ENCODE assay signal across 9 mouse cellular contexts in the genomic region with DNA sequence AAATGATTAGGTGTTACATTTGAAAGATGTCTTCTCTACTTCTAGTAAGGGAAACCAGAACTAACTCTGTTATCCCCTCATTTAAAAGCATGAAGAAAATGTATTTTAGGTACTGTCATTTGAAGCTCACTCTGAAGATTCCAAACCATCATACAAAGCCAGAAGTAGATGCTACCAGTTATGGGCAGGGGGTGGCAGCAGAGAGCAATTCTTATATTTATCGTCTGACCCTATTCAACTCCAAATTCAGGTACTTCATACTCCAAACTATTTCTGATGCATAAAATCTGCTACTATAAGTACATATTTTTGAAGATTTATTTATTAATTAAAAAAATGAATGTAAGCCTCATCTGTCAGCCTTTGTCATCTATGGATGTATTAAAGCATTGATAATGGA.
A peak's percentile ranks its signal among the peaks of the same experiment; 100 is the strongest.
DNase-seq lines count a peak whose midpoint lies in the region; ATAC-seq and TF ChIP-seq lines count a peak whose summit lies in the region.
"Had no signal": no experiment of that assay in that cellular context is flagged by ENCODE, and none has a peak within 500 bp of the region (broad histone marks: within the 10 kb centered on the region; RNA-seq: fewer than 3 reads in every experiment).

No protein-coding gene starts in this region.

- TF ChIP-seq CTCF in brain, embryonic 14.5 days (IDR thresholded peaks at IDR 0.05; ENCODE audit: borderline replicate concordance, extremely low read depth, insufficient read depth, insufficient read length) = peak; percentile 62; the same call in 1 of the 2 replicates

- no peak overlapping the region for H3K27ac ChIP-seq in forebrain, embryonic 14.5 days (ENCODE audit: low read depth, low read length)
- H3K27ac ChIP-seq: hindbrain, embryonic 15.5 days had no signal

- no peak for TF ChIP-seq POLR2A in brain, embryonic 14.5 days (IDR thresholded peaks at IDR 0.05; ENCODE audit: borderline replicate concordance, extremely low read depth, insufficient read depth, insufficient read length, poor library complexity, severe bottlenecking)

- H3K9ac ChIP-seq in forebrain, embryonic 14.5 days (ENCODE audit: low read length) = no peak overlapping the region
- H3K9ac ChIP-seq: hindbrain, embryonic 15.5 days had no signal

- no peaks in the 10 kb centered on the region for H3K9me3 ChIP-seq in forebrain, embryonic 14.5 days (replicated peaks; ENCODE audit: control insufficient read depth, low read length)
- H3K9me3 ChIP-seq: hindbrain, embryonic 15.5 days had no signal

- H3K36me3 ChIP-seq in forebrain, embryonic 14.5 days (ENCODE audit: control insufficient read depth, insufficient read depth, low read length) = no peaks in the 10 kb centered on the region
- H3K36me3 ChIP-seq: hindbrain, embryonic 15.5 days had no signal

- WGBS in forebrain, embryonic 14.5 days = 32% methylated on average over 1 of the region's 1 CpGs
- 10% methylated on average over 1 of the region's 1 CpGs for WGBS in large intestine, adult 2 months

- H3K4me3 ChIP-seq in forebrain, embryonic 14.5 days (ENCODE audit: low read depth, low read length) = no peak overlapping the region
- H3K4me3 ChIP-seq: hindbrain, embryonic 15.5 days had no signal

- peak; percentile 29 for DNase-seq in gastrocnemius, postnatal 10 days
- no peak for DNase-seq in gastrocnemius, postnatal 25 days
- DNase-seq in 416B (ENCODE audit: low read depth) = peak; percentile 49
- peak; percentile 81 for DNase-seq in brain, embryonic 14.5 days (ENCODE audit: low read depth)
- DNase-seq in forebrain, embryonic 14.5 days (ENCODE audit: low spot score) = peak; percentile 73
- peak; percentile 1 for DNase-seq in large intestine, adult 2 months (ENCODE audit: low read depth, low spot score)
- DNase-seq in mesoderm, embryonic 11.5 days (ENCODE audit: low read depth, low spot score) = peak; percentile 34
- no peak for DNase-seq in thymus, postnatal 25 days

- H3K4me2 ChIP-seq in forebrain, embryonic 14.5 days (ENCODE audit: low read length) = no peak overlapping the region
- H3K4me2 ChIP-seq: hindbrain, embryonic 15.5 days had no signal

- no peaks in the 10 kb centered on the region for H3K27me3 ChIP-seq in forebrain, embryonic 14.5 days (replicated peaks; ENCODE audit: control insufficient read depth, insufficient read depth, low read length)
- H3K27me3 ChIP-seq: hindbrain, embryonic 15.5 days had no signal

- 0 out of 2 replicates have a peak, but pooled peaks have one; percentile 71 for ATAC-seq in forebrain, embryonic 14.5 days

- H3K4me1 ChIP-seq in forebrain, embryonic 14.5 days (ENCODE audit: control insufficient read depth, insufficient read depth, low read length) = no peaks in the 10 kb centered on the region
- H3K4me1 ChIP-seq: hindbrain, embryonic 15.5 days had no signal

Comparison
In these comparisons a context has a peak if more than half of its experiments do, and no peak if none do; other contexts are left out.
1. DNase-seq: peak in gastrocnemius, postnatal 10 days (single experiment), 416B (single experiment), brain, embryonic 14.5 days (single experiment), forebrain, embryonic 14.5 days (single experiment), large intestine, adult 2 months (single experiment) and mesoderm, embryonic 11.5 days (single experiment); none in gastrocnemius, postnatal 25 days (single experiment) and thymus, postnatal 25 days (single experiment).